Mouse (Mus musculus) urinary bladder, postnatal 10 days (tissue): ENCODE data around the gene Sufu.
A peak's percentile ranks its signal among the peaks of the same experiment; 100 is the strongest.

Experiments
- DNase-seq: peaks from one replicate; pipeline ENCODE4 v3.0.0; 2022; ENCODE audit warnings: low spot score

Sufu gene

GRCm38 (mm10) chr19:46433712-46434111 lies 37.0 kb downstream of the Sufu start:
- DNase-seq = no peak

GRCm38 (mm10) chr19:46434148-46434547 lies 37.5 kb downstream of the Sufu start:
- no peak for DNase-seq

GRCm38 (mm10) chr19:46434591-46434990 lies 37.9 kb downstream of the Sufu start:
- no peak for DNase-seq

- no peak for DNase-seq
Measured at GRCm38 (mm10) chr19:46435492-46435891, 38.8 kb downstream of the Sufu start.

- DNase-seq = no peak
Measured at GRCm38 (mm10) chr19:46443509-46443908, 46.8 kb downstream of the Sufu start.

- peak; percentile 41 for DNase-seq
Measured at GRCm38 (mm10) chr19:46444209-46444608, 47.5 kb downstream of the Sufu start.

- no peak for DNase-seq
Measured at GRCm38 (mm10) chr19:46445641-46446040, 48.9 kb downstream of the Sufu start.

- DNase-seq = no peak
Measured at GRCm38 (mm10) chr19:46446436-46447020, 49.8 kb downstream of the Sufu start.

GRCm38 (mm10) chr19:46447110-46447509 lies 50.4 kb downstream of the Sufu start:
- DNase-seq = no peak

GRCm38 (mm10) chr19:46447911-46448310 lies 51.2 kb downstream of the Sufu start:
- DNase-seq = no peak

GRCm38 (mm10) chr19:46449261-46450005 lies 52.7 kb downstream of the Sufu start:
- no peak for DNase-seq

GRCm38 (mm10) chr19:46452052-46452827 lies 55.5 kb downstream of the Sufu start:
- DNase-seq = no peak

GRCm38 (mm10) chr19:46452916-46453315 lies 56.2 kb downstream of the Sufu start:
- no peak for DNase-seq

GRCm38 (mm10) chr19:46454126-46454880 lies 57.6 kb downstream of the Sufu start:
- DNase-seq = no peak

GRCm38 (mm10) chr19:46455032-46455431 lies 58.3 kb downstream of the Sufu start:
- DNase-seq = no peak

- DNase-seq = no peak
Measured at GRCm38 (mm10) chr19:46455556-46455955, 58.9 kb downstream of the Sufu start.

- DNase-seq = no peak
Measured at GRCm38 (mm10) chr19:46456018-46456735, 59.5 kb downstream of the Sufu start.

GRCm38 (mm10) chr19:46457798-46458197 lies 61.1 kb downstream of the Sufu start:
- DNase-seq = no peak

GRCm38 (mm10) chr19:46459256-46459655 lies 62.6 kb downstream of the Sufu start:
- no peak for DNase-seq

GRCm38 (mm10) chr19:46459889-46460288 lies 63.2 kb downstream of the Sufu start:
- DNase-seq = no peak

- no peak for DNase-seq
Measured at GRCm38 (mm10) chr19:46462574-46462973, 65.9 kb downstream of the Sufu start.

GRCm38 (mm10) chr19:46463446-46463845 lies 66.8 kb downstream of the Sufu start:
- DNase-seq = no peak
